Mouse (Mus musculus) central nervous system, embryonic 18 days (tissue): ENCODE results near the gene Acoxl. TPM values are rescaled to one million over a fixed set of nuclear protein-coding genes. Genes with fewer than 3 reads are reported as not detected.

Experiments
- polyA plus RNA-seq: library from polyadenylated mRNA; depleted of rRNA; stranded (reverse); fragments of >200 nt; gene quantifications from 2 replicates; pipeline ENCODE4 v1.2.3, GENCODE M21; 2012; rRNA removed

Gene Acoxl
- polyA plus RNA-seq: not detected in 2 replicates

DNA sequence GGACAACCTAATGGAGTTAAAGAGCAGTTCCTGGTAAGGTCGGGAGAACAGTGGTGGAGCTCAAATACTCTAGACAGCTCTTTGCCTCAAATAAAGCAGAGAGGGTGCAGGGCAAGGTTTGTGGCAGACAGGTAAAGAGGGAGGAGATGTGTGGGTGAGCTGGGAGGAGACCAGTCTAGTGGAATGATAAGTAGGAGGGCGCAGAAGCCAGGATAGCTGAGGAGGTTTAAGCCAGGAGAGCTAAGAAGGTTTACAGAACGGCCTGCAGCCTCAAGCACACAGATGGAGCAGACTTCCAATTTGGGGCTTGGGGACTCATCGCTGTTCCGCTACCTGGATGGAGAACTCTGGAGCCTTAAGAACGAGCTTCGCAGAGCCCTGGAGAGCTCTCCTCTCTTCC lies at the start of gene Acoxl:
TSS of gene Acoxl (plus strand) at position 301 of the 400 bp plus-strand sequence.

DNA sequence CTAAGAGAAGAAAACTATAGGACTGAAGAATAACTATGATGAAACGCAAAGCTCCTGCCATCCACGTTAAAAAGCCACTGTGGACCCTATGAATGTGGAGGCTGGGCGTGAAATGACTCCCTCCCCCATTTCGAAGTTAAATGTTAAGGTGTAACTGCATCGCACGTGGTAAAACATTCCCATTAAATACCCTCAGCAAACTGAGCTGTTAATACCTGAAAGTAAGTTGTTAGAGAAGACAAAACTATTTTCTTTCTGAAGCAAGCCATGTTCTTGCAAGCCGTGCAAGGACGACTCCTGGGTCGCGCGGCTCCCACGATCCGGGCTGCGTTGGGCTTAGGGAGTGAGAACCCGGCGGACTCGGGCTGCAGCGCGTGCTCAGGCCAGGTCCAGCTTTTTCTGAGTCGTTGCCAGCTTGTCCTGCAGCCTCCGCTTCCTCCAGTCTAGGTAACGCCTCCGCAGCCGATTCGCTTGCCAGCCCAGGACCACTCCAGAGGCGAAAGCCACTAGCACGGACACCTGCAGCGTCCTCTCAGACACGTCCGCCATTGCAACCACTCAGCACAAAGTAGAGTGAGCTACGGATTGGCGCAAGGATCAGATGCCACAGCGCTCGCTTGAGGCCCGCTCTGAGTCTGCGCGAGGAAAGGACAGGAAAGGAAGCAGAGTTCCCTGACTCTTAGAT lies 46.6 kb upstream of the Acoxl start, which contains the start of gene Mtln:
TSS of gene Mtln (minus strand) at position 570 of the 685 bp plus-strand sequence.

DNA sequence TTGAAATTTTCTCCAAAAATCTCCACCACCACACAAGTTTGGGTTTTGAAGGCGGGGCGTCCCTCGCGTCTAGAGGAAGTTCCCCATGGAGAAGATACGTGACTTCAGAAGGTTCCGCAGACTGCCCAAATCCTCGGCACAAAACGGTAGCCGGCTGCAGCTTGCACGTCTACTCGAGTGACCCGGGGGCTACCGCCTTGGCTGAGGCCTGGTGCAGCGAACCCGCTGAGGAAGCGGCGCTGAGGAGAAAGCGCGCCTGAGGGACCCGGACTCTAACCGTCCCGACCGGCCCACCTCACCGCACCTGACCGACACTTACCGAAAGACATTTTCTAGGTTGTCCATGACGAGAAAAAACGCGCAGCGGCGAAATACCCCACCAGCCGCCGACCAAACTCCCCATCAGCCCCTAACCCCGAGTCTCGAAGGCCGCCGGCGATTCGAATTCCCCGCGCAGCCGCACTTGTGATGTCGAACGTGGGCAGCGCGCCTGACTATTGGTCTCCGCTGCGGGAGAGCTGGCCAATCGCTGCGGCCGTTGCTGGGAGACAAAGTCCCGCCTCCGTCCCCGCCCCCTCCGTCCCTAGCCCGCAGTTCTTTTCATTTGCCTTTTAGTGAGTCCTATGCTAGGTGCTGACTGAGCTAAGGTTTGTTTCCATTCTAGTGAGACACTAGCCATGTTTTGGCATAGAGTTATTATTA lies 7.1 kb upstream of the Acoxl start, which contains the start of gene Bub1:
TSS of gene Bub1 (minus strand) at position 465 of the 702 bp plus-strand sequence.

DNA sequence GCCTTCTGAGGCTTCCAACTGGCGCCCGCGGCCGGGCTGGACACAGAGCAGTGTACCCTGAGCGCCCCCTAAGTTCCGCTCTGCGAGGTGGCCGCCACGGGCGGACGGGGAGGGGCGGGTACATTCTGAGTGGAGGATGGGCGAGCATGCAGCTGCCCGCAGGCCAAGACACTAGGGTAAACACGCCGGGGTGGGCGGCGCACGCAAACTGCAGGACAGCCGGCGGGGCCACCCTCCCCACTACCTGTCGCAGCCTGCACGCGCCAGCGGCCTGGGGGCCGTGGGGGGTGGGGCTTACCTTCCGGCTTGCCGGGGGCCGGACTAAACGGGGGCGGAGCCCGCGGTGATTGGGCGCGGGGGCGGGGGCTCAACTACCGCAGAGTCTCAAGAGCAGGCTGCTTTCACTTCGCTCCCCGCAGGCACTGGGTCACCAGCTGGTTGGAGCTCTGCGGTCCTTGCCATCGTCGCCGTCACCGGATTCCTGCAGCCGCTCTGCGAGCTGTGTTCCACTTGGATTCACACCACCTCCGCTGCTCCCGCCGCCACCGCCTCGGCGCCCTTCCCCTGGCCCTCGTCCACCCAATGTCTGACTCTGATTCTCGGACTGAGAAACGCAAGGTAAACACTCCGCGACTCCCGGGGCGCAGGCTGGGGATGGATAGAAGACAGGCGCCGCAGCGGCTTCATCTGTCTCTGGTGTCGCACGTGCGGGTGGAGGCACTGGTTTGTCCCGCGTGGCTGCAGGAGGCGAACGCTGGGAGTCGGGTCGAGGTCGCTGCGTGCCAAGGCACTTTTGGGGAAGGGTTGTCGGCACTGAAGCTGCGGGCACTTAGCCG lies 287.2 kb downstream of the Acoxl start, which contains the start of gene Bcl2l11:
TSS of gene Bcl2l11 (plus strand) at position 404 of the 836 bp plus-strand sequence.

Other genes with a start within 250 kb of the Acoxl start
- 2.3 and 9.8 TPM in 2 replicates for gene Mal, start 182.2 kb upstream of the Acoxl start, polyA plus RNA-seq
- 1.2 TPM in 2 replicates for gene Mall, start 108.9 kb upstream of the Acoxl start, polyA plus RNA-seq
- gene Nphp1, start 50.0 kb upstream of the Acoxl start, polyA plus RNA-seq: 16.1 and 19.4 TPM in 2 replicates
- gene Mtln, start 46.4 kb upstream of the Acoxl start, polyA plus RNA-seq: 71.0 and 72.7 TPM in 2 replicates
- gene Bub1, start 7.0 kb upstream of the Acoxl start, polyA plus RNA-seq: 4.5 and 6.2 TPM in 2 replicates